Mouse (Mus musculus) liver, embryonic 14.5 days (tissue): ENCODE results near the gene Fbxo31. TPM values are rescaled to one million over a fixed set of nuclear protein-coding genes. Genes with fewer than 3 reads are reported as not detected.

Experiments
- ATAC-seq: fragments of 200-750 bp; cut with Nextera tagmentation; 2 replicates; pipeline ENCODE4 v1.8.0; 2017; ENCODE audit warnings: moderate number of reproducible peaks, mild to moderate bottlenecking, moderate library complexity; ENCODE audit not compliant: insufficient read depth
- DNase-seq, 3 experiments: peaks; one replicate each; pipeline ENCODE4 v3.0.0-alpha.2; 2012 to 2013; ENCODE audit warnings: low read depth in 3 of 3, low spot score in 3 of 3
- H3K27ac ChIP-seq: fragments of 300-500 bp; sonication (generic); 2 replicates; pipeline ENCODE4 v1.5.1; 2014; ENCODE audit warnings: moderate library complexity, mild to moderate bottlenecking, control low read depth, inconsistent platforms
- H3K27me3 ChIP-seq: fragments of 300-500 bp; sonication (generic); 2 replicates; pipeline ENCODE4 v1.6.1; 2014; ENCODE audit warnings: mild to moderate bottlenecking, low read length, moderate library complexity; ENCODE audit not compliant: control insufficient read depth, insufficient read depth
- H3K36me3 ChIP-seq: fragments of 300-500 bp; sonication (generic); replicated peaks from 2 replicates; pipeline ENCODE4 v1.6.1; 2014; ENCODE audit warnings: low read depth; ENCODE audit not compliant: control insufficient read depth, insufficient read depth
- H3K4me1 ChIP-seq, 2 experiments: fragments of 200-500 bp in 1 of 2; fragments of 300-500 bp in 1 of 2; sonication (generic) in 1 of 2; replicated peaks; 2 replicates each; pipeline ENCODE4 v1.6.1; 2012 to 2014; ENCODE audit warnings: antibody characterized with exemption in 1 of 2, inconsistent platforms in 1 of 2, low read length in 1 of 2; ENCODE audit not compliant: control insufficient read depth in 2 of 2, insufficient read depth in 2 of 2
- H3K4me2 ChIP-seq: fragments of 300-500 bp; sonication (generic); 2 replicates; pipeline ENCODE4 v1.6.1; 2014; ENCODE audit warnings: low read depth, mild to moderate bottlenecking, control low read depth, moderate library complexity
- H3K4me3 ChIP-seq, 2 experiments: fragments of 200-500 bp in 1 of 2; fragments of 300-500 bp in 1 of 2; sonication (generic) in 1 of 2; 2 replicates each; pipeline ENCODE4 v1.5.1; 2012 to 2014; ENCODE audit warnings: low read depth in 2 of 2, low read length in 2 of 2, mild to moderate bottlenecking in 2 of 2, control low read depth in 1 of 2, inconsistent platforms in 1 of 2, moderate library complexity in 1 of 2; ENCODE audit not compliant: insufficient read depth in 1 of 2
- H3K9ac ChIP-seq: fragments of 300-500 bp; sonication (generic); replicated peaks from 2 replicates; pipeline ENCODE4 v1.6.1; 2014; ENCODE audit warnings: mild to moderate bottlenecking, control low read depth, moderate library complexity
- H3K9me3 ChIP-seq: fragments of 300-500 bp; sonication (generic); 2 replicates; pipeline ENCODE4 v1.6.1; 2016; ENCODE audit warnings: low read length, mixed read lengths; ENCODE audit not compliant: control insufficient read depth
- CTCF ChIP-seq: IDR thresholded peaks from 2 replicates; pipeline ENCODE4 v1.5.1; 2016; ENCODE audit warnings: antibody characterized with exemption, low read depth, control low read depth
- EP300 ChIP-seq: IDR thresholded peaks from 2 replicates; pipeline ENCODE4 v1.6.1; 2016; ENCODE audit warnings: antibody characterized with exemption, low read depth
- WGBS: fragments of 180-500 bp; shearing (Covaris S2); extraction: QIAGEN DNeasy Blood & Tissue Kit; methylation state at CpG from one replicate; pipeline ENCODE4 v1.1.7; 2014; ENCODE audit not compliant: insufficient replicate concordance; 5-methylcytosine and 5-hydroxymethylcytosine counted together
- polyA plus RNA-seq, 2 experiments: library from polyadenylated mRNA; depleted of rRNA in 1 of 2; stranded (reverse) in 1 of 2; unstranded in 1 of 2; fragments of >200 nt; fragmentation: Nextera tagmentation in 1 of 2; extraction: Ambion mirVana in 1 of 2; gene quantifications; 2 replicates each; pipeline versions ENCODE4 v1.2.1 to v1.2.3; 2012 to 2014

Gene Fbxo31
- polyA plus RNA-seq, 2 experiments, result 5.8 to 6.6 TPM

DNA sequence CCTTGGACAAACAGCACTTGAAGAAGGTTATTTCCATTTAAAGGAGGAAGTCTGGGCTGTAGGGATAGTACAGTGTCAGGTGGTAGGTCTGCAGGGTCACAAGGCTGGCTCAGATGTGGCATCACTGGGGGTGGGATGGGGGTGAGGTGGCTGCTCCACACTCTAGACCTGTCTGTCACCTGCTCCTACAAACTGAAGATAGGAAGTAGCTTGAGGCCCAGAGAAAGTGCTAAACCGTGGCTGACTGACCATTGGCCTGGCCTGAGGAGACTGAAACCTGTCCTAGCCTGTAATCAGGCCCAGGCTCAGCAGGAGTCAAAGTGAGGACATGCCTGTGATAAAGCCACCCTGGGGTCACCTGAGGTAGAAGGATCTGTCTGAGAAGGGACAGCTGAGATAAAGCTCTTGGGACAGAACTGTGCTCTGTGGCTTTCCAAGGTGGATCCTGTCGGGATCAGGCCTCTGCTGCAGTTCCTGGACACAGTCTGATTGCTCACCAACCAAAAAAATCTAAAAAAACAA lies 10.7 kb upstream of the Fbxo31 start:
- peak overlapping the region; percentile 98 for H3K27ac ChIP-seq
- ATAC-seq (peak; percentile 9; the same call in 1 of the 2 replicates), DNase-seq (peak in 2 of 3 experiments; percentile 58 to 68)
- TF ChIP-seq EP300, result no peak
- TF ChIP-seq CTCF, result no peak
- H3K27me3 ChIP-seq, result no peaks in the 10 kb centered on the region
- peaks cover 11% of the 10 kb centered on the region for H3K36me3 ChIP-seq
- peak overlapping the region; percentile 67 for H3K4me2 ChIP-seq
- H3K9me3 ChIP-seq, result no peaks in the 10 kb centered on the region
- peaks cover 43 to 56% of the 10 kb centered on the region in 2 experiments for H3K4me1 ChIP-seq
- WGBS, result 10% methylated on average over 2 of the region's 2 CpGs
- H3K4me3 ChIP-seq, result peak overlapping the region in 1 of 2 experiments; percentile 19; a peak in 1 of 4 replicates
- H3K9ac ChIP-seq, result peak overlapping the region; percentile 57

DNA sequence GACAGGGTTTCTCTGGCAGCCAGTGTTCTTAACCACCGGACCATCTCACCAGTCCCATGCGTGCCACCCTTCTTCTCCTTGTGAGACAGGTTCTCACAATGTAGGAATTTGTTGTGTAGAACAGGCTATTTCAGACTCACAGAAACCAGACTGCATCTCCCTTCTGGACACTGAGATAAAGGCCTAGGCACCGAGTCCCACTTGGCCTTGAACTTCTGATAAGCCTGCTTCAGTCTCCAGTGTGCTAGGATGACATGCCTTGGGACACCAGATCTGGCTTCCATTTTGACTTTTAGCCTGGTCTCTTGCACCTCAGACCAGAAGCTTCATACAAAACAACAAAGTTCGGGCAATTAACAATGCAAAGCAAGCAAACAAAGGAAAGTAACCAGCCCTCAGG lies 10.1 kb upstream of the Fbxo31 start:
- ATAC-seq (peak; percentile 59), DNase-seq (peak; percentile 87 to 90 (median 87))
- Histone ChIP-seq H3K4me1 (peaks cover 43 to 56% of the 10 kb centered on the region in 2 experiments), H3K36me3 (peaks cover 7% of the 10 kb centered on the region; the same call in 1 of the 2 replicates), H3K9ac (peak overlapping the region; percentile 57), H3K4me2 (peak overlapping the region; percentile 67), H3K4me3 (peak overlapping the region in 1 of 2 experiments; percentile 19; a peak in 1 of 4 replicates), H3K27me3 (no peaks in the 10 kb centered on the region), H3K27ac (peak overlapping the region; percentile 98), H3K9me3 (no peaks in the 10 kb centered on the region)
- no peak for TF ChIP-seq CTCF
- TF ChIP-seq EP300, result peak; percentile 91
- WGBS, result 15% methylated on average over 4 of the region's 4 CpGs

DNA sequence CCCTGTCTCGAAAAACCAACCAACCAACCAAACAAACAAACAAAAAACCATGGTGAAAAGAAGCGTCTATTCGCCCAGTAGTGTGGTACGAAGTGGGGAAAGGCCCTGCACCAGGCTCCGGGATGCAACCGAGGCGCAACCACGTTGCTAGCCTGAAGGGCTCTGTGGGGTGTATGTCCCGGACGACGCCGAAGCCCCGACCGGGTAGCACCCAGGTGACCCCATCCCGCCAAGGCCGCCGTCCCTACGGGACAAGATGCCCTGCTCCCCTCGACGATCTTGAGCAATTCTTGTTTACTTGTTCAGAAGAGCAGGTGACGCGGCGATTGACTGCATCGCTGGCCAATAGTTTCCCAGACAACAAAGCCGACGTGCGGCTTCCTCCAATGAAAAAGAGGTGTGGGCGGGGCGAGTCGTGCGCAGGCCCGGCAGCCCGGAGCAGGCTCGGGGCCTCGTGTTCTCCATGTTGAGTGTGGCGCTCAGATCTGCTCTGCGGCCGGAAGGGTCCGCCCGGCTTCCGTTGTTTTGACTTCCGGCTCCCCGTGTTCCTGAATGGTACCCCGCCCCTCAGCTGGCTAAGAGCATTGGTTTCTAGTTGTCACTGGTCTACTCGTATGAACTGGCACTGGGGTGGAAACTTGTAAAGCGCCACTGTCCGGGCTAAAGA lies 6.7 kb upstream of the Fbxo31 start:
- H3K9ac ChIP-seq, result peak overlapping the region; percentile 91
- no peaks in the 10 kb centered on the region for H3K9me3 ChIP-seq
- ATAC-seq (peak; percentile 84), DNase-seq (peak; percentile 97 to 99 (median 98))
- WGBS, result 1% methylated on average over 47 of the region's 47 CpGs
- no peaks in the 10 kb centered on the region for H3K27me3 ChIP-seq
- no peaks in the 10 kb centered on the region for H3K36me3 ChIP-seq
- TF ChIP-seq CTCF (no peak), EP300 (peak; percentile 55)
- peaks cover 42 to 43% of the 10 kb centered on the region in 2 experiments for H3K4me1 ChIP-seq
- peak overlapping the region; percentile 71 to 94 for H3K4me3 ChIP-seq
- H3K27ac ChIP-seq, result peak overlapping the region; percentile 84
- peak overlapping the region; percentile 82 for H3K4me2 ChIP-seq

DNA sequence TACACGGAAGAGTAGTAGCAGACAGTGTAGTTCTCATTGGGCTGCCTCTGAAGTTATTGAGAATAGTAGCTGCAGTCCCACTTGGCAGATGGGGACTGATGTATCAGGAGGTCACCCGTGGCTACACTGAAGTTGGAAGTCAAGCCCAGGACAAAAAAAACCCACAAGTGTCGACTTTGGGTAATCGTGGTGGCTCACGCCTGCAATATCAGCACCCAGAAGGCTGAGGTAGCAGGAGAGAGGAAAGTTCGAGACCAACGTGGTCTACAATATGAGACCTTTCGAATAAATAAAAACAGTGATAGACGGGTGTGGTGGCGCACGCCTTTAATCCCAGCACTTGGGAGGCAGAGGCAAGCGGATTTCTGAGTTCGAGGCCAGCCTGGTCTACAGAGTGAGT lies 6.1 kb upstream of the Fbxo31 start:
- Histone ChIP-seq H3K27ac (peak overlapping the region; percentile 84), H3K27me3 (no peaks in the 10 kb centered on the region), H3K36me3 (no peaks in the 10 kb centered on the region), H3K4me2 (peak overlapping the region; percentile 82), H3K4me1 (peaks cover 38 to 41% of the 10 kb centered on the region in 2 experiments), H3K4me3 (peak overlapping the region; percentile 71 to 94), H3K9me3 (no peaks in the 10 kb centered on the region), H3K9ac (peak overlapping the region; percentile 91)
- WGBS, result 31% methylated on average over 13 of the region's 13 CpGs
- DNase-seq (no peak), ATAC-seq (peak; percentile 2; the same call in 1 of the 2 replicates)
- TF ChIP-seq EP300 (no peak), CTCF (no peak)

DNA sequence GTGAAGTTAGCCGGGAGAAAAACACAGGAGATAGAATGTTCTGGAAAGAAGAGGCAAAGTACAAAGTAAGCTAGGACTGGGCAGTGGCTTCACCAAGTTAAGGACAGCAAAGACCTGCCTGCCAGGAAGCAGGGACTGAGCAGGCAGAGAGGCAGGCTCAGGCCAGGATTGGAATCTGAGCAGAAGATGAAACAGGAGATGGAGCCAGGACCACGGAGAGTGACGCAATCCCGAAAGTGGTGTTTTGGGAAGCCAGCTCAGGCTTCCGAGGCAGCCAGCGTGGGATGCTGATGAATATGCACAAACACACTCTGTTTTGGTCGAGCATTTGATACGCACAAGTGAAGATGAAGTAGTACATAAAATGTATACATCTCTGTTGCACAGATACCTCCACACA lies 5.0 kb upstream of the Fbxo31 start:
- Histone ChIP-seq H3K9ac (no peak overlapping the region), H3K4me2 (no peak overlapping the region), H3K36me3 (no peaks in the 10 kb centered on the region), H3K4me3 (no peak overlapping the region), H3K4me1 (peaks cover 31% of the 10 kb centered on the region in 2 experiments), H3K9me3 (no peaks in the 10 kb centered on the region), H3K27ac (no peak overlapping the region), H3K27me3 (no peaks in the 10 kb centered on the region)
- DNase-seq (no peak), ATAC-seq (no peak)
- no peak for TF ChIP-seq CTCF
- no peak for TF ChIP-seq EP300
- WGBS, result 47% methylated on average over 8 of the region's 8 CpGs
